Mouse (Mus musculus): ENCODE data around the gene Xpnpep3.
A peak's percentile ranks its signal among the peaks of the same experiment; 100 is the strongest.

Gene Xpnpep3

DNA sequence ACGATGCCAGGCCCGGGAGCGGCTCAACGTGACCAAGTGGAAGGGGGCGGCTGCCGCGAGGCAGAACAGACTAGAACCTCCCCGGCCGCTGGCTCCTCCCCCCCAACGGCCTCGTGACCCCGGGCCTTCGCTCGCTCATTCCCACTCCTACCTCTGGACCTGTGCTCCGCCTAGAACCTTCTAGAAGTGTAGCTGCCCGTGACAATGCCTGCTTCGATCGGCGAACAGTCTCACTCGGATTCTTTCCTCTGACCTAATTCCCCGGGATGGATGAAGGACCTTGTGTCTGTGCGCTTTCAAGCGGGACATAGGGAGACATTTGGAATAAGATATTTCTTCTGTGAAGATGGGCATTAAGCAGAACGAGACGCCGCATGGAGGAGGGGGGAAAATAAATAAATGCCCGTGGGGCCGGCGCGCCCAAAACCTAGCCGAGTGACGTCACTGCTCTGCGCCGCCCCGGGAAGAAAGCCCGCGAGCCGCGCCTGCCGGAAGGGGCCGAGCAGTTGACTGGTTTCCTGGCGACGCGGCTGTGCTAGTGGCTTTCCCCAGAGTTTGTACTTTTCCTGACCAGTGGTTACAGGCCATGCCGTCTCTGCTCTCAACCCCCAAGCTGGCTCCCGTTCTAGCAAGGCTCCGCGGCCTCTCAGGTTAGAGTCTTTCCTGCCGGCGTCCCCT lies at the start of gene Xpnpep3, which contains the start of gene St13:
TSS of gene Xpnpep3 (plus strand) at position 501 of the 678 bp plus-strand sequence.
TSS of gene St13 (minus strand) at position 440 of the 678 bp plus-strand sequence.
- DNase-seq = peak; percentile 98

DNA sequence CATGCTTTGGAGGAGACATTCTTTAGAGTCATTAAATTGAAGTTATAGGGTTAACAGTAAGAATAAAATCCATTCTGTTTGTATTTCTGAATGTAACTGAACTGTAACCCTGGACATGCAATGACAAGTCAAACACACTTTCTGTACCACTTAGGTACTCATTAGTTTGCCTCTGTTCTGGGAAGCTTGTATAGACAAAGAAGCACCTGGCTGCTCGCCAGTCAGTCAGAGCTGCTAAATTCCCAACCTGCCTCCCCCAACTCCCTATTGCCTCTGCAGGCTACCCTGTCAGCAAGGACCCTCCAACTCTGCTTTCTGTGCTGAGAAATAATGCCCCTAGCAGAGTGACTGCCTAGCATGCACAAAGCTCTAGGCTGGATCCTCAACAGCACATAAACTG lies 49.5 kb upstream of the Xpnpep3 start:
- DNase-seq = no peak

DNA sequence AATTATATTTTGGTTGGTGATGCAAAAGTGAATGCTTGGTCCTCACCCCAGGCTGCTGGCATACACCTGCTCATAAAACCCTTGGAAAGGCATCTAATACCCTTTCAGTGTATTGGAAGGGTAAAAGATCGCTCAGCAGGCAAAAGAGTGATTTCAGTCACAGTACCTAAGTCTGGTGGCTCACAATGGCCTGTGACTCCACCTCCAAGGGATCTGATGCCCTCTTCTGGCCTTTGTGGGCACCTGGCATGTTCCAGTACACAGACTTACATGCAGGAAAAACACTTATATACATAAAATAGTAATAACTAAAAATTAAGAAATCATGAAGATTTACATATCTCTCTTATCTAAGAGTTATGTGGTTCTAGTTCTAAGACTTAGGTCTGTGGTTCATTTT lies 47.3 kb upstream of the Xpnpep3 start:
- peak; percentile 9 for DNase-seq

DNA sequence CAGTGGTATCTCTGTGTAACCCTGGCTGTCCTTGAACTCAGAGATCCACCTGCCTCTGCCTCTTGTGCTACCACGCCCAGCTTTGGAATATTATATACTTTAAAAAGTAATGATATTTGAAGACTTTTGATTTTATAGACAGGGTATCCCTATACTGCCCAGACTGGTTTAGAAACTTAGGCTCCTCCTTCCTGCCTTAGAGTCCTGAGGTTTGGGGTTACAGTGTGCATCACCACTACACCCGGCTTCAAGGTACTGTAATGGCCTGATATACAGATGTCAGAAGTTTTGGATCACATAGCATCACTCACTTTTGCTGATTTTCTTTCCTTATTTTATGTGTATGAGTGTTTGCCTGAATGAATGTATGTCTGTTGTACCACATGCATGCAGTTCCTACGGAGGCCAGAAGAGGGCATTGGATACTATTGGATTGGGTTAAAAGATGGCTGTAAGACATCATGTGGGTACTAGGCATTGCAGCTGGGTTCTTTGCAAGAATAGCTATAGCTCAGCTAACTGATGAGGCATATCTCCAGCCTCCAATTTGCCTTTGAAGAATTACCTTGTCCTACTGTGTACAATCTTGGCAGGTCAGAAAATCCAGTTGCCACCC lies 44.7 kb upstream of the Xpnpep3 start:
- DNase-seq = peak; percentile 72

DNA sequence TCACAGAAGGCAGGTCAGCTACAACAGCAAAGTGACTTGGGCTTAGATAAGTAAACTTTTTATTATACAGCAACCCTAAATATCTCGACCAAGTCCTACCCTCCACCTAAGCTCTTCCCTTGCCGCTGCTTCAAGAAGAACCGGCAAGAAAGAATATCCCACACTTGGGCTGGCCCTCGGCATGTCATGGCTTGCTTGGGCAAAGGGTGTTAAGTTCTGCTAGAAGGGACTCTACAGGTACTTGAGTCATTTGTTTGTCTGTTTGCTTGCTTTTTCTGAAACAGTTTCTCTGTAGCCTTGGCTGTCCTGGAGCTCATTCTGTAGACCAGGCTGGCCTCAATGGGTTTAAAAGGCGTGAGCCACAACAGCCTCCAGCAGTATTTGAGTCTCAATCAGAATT lies 43.0 kb upstream of the Xpnpep3 start:
- no peak for DNase-seq

DNA sequence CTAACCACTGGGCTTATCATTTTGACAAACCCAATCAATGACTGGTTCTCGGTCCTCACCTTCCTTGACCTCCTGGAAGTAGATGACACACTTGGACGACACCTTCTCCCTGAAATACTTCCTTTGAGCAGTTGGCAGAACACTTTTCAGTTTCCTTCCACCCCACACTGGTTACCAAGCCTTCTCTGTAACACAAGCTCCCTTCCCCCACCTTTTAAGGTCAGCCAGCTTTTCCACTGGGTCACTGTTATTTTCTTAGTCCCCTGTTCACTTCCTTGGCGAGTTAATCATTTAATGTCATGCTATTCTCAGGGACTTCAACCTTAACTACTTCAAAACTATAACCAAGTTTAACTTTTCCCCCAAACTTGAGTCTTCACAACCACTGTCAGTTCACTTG lies 41.0 kb upstream of the Xpnpep3 start:
- DNase-seq = no peak

DNA sequence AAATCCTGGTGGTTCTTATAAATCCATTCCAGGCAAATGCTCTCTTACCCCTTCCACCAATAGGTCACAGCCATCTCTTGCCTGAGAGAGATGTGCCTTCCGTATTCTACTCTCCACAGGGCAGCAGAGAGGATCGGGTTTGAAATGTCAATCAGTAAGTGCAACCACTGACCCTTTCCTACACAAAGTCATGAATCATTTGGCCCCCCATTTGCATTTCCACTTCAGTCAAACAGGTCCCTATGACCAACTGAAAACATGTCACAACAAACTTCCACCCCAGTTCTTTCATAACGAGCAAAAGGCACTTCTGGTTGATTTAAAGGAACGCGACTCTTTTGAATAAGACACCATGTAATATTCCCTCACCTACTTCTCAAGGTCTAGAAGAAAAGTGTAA lies 40.5 kb upstream of the Xpnpep3 start:
- no peak for DNase-seq

DNA sequence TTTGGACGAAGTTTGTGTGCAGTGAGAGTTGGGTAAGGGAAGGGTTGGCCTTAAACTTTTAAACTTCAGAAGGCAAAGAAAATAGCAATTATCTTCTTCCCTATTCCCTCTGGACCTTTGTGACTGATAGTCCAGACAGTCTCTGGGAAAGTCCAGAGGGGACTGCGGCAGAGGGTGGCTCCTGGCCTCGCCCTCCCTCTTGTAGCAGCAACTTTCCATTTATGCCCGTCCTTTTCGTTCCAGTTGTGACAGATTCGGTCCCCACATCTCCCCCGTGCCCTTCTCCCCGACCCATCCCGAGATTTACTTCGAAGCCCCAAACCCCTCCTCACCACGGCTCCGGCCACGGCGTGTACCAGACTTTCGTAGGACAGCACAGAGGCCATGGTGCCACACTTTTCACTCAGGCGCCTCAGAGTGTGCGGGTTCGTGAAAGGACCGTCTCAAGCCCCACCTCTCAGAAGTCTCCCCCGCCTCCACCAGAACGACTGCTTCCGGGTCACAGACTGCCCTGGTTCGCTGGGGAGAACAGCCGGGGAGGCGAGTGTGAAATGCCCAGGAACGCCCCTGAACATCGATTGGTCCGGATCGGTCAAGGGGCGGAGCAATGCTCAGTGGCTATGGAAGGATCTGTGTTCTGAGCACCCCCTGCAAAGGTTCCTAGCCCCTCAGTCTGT lies 39.5 kb upstream of the Xpnpep3 start, which contains the start of gene Slc25a17:
TSS of gene Slc25a17 (minus strand) at position 468 of the 677 bp plus-strand sequence.
- peak; percentile 98 for DNase-seq

DNA sequence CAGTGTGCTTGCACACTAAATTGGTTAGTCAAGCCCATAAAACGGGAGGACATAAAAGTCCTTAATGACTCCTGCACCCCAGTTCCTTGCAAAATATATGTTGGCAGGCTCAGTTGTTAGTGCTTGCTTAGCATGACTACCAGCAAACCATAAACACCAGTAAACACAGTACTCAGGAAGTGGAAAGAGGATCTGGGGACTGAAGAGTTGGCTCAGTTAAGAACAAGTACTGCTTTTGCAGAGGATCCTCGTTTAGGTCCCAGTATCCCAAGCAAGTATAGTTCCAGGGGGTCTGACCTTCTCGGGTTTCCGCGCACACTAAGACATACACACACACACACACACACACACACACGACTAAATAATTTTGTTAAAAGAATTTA lies 38.9 kb upstream of the Xpnpep3 start:
- DNase-seq = no peak

DNA sequence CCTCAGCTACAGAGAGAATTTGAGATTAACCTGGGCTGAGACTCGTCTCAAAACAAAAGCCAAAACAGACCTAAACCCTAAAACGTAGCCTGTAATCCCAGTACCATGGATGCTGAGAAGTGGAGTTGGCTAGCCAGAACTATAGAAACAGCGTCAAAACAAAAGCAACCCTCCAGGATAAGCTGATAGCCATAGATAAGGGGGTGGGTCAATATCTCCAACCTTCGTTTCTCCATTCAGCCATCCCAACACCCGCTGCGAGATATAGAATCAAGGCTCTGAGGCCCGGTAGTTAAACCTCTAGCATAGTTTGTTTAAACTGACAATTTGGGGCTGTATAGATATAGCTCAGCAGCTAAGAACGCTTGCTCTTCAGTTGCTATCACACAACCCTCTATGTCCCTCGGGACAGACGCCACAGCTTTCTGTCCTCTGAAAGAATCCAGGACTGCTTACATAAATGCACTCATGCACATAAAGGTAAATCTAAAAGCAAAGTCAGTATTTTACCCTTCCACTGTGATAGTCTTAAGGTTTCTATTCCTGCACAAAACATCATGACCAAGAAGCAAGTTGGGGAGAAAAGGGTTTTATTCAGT lies 38.4 kb upstream of the Xpnpep3 start:
- DNase-seq = no peak

DNA sequence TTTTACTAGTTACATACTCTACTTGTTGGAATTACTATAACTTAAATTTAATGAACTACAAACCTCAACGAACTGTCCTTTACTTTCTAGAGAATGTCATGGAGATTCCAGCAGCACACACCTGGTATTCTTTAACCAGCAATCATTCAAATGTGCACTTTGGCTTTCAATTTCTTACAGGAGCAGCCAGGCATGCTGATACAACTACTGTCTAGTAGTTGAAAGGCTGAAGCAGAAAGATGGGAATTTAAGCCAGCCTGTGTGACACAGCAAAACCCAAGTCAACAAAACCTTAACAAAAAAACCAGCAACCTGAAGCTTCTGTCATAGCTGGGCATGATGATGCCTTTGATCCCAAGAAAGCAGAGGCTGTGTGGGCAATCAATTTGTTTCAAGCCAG lies 37.4 kb upstream of the Xpnpep3 start:
- DNase-seq = no peak

DNA sequence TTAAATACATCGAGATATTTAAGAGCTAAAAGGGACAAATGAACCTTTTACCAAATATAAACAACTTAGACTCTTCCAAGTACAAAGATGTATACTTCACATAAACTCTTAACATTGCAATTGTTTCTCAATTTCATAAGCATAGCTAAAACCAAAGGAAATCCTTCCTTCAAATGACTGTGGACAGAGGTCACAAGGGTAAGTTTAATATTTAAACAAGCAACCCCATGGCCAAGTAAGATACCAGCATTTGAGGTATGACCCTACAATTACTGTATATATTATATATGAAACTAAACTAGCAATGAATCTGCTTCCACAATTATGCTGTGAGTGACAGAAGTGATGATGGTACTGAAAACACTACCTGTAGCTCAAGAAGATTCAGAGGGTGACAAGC lies 35.7 kb upstream of the Xpnpep3 start:
- DNase-seq = no peak

DNA sequence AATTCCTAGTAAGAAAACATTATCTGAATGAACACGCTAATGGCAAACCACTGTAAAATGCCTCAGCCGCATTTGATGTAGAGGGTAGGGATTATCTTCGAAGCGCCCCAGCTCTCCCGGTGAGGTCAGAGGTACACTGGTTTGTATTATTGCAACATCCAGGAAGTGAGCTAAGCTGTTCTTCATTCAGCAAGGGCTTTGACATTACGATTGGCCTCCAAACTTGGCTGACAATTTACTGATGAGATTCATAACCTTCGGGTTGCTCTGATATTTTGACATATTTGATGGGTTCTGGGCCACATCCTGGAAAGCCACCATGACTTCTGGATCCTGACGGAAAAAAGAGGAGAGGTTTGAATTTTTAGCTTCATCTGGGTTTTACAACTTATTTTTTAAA lies 34.7 kb upstream of the Xpnpep3 start:
- DNase-seq = no peak

DNA sequence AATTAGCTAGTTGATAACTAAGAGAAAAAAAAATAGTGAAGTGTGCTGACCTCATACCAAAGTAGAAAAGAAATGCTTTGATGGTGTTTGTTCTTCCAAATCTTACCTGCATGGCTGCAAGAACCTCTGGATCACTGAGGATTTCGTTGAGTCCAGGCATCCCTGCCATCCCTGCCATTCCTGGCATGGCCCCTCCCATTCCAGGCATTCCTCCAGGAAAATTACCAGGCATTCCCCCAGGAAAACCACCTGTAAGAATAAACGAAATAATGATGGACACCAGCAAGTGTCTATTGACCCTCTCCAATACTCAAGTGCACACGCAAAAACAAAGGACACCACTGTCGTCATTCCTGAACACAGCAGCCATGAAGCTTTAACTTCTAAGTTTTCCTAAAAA lies 33.7 kb upstream of the Xpnpep3 start:
- DNase-seq = no peak

DNA sequence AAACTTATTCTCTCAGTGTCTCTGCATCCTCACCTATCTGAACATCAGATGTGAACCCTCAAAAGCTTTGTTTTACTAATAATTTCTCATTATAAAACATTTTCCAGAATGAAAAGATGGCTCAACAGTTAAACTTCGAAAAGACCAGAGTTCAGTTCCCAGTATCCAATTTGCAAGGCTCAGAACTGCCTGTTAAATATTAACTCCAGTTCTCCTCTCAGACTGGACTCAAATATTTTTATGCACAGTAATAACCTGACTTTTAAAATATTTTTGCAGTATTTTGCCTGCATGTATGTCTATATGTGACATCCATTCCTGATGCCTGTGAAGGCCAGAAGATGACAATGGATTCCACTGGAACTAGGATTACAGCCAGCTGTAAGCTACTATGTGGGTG lies 31.3 kb upstream of the Xpnpep3 start:
- no peak for DNase-seq

DNA sequence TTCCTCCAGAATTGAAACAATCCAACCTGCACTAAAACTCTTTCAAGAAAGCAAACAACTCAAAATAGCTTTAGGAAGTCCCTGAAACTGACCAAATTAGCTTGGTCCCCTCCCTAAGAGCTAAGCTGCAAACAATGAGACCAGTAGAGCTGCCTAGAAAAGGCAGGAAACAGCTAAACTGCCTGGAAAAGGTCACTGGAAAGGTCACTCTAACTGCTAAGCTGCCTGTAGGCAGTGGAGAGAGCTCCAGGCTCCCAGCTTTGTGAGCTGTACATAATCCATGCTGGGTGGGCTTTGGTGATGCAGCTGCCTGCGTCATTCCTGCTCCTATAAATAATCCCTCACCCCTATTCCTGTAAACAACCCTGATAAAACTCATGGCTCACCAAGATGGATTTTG lies 29.6 kb upstream of the Xpnpep3 start:
- DNase-seq = peak; percentile 6

DNA sequence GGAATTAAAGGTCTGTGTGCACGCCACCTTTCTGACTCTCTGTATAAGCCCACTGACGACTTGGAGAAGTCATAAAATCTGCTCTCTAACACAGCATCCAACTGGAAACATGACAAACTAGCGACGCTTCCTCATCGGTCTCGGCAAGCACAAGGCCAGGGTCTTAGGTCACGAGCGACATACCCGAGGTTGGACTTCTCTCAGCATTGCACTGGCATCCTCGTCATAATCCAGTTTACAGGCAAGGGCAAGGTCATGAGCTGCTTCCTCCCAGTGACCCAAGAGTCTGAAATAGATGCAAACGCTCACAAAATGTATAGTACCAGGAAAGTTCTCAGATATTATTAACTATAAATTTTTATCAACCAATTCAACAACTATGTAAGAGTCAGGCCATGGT lies 25.3 kb upstream of the Xpnpep3 start:
- no peak for DNase-seq

DNA sequence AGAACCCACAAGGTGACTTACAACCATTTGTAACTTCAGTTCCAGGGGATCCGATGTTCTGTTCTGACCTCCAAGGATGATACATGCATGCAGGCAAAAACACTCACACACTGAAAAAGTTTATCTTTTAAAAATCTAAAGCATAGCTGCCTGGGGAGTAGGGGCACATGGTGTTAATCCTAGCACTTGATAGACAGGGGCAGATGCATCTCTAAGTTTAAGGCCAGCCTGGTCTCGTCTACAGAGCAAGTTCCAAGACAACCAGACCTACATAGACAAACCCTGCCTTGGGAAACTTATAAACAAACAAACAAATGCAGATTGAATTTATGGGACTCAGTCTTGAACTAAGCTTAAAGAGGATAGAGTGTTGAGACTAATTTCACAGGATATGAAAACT lies 21.1 kb upstream of the Xpnpep3 start:
- DNase-seq = no peak

DNA sequence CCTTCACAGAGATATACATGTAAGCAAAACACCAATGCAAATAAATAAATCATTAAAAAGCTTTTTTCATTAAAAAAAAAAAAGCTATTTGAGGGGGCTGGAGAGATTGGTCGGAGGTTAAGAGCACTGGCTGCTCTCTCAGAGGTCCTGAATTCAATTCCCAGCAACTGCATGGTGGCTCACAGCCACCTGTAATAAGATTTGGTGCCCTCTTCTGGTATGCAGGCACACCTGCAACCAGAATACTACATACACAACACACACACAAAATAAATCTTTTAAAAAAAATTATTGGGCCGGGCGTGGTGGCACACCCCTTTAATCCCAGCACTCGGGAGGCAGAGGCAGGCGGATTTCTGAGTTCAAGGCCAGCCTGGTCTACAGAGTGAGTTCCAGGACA lies 13.6 kb upstream of the Xpnpep3 start:
- no peak for DNase-seq

DNA sequence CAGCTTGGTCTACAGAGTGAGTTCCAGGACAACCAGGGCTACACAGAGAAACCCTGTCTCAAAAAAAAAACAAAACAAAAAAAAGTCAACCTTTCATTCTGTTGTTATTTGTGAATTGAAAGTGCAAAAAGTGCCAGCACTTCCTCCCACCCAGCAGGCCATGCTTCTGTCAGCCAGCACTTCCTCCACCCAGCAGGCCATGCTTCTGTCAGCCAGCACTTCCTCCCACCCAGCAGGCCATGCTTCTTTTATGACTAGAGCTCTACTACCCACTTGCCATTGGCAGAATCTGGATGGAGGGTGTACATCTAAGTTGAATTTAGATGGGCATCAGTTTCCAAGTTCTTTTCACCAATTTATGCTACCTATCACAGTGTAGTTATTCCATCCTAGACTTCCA lies 6.9 kb upstream of the Xpnpep3 start:
- no peak for DNase-seq

DNA sequence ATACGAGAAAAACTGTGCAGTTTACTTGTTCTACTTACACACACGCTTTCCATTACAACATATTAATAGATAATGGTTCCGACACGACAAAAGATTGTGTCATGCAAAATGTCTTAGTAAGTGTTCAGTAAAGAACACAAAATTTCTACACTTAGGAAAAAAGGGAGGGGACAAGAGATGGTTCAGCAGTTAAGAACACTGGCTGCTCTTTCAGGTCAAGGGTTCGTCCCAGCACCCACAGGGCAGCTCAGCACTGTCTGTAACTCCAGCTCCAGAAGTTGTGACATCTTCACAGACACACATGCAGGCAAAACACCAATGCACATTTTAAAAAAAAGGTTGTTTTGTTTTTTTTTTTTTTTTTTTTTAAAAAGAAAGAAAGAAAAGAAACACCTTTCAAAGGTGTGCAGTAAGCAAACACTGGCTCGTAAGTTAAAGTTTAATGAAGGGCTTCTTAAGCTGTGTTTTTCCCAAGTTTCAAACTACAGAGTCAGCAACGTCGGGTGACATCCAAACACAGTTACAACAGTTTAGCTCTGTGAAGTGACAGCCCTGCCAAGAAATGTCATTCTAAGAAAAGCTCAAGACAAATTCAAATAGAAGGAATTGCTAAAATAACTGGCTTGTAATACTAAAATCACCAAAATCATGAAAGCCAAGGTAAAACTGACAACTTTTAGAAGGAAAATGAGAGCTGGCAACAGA lies 5.6 kb upstream of the Xpnpep3 start:
- DNase-seq = no peak

DNA sequence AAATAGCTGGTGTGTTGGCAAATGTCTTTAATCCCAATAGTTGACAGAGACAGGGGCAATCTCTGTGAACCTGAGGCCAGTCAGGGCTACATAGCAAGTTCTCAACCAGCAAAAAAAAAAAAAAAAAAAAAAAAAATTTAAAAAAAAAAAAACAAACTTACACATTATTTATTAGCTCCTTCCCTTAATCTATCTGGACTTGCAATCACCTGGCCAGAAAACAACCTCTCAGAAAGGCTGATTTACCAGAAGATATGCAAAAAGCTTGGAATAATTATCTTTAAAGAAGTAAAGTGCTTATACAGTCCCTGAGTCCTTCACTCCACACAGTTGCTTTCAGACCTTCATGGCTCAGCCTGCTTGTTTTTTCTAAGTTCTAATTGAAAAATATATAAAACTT lies 1.7 kb upstream of the Xpnpep3 start:
- no peak for DNase-seq

DNA sequence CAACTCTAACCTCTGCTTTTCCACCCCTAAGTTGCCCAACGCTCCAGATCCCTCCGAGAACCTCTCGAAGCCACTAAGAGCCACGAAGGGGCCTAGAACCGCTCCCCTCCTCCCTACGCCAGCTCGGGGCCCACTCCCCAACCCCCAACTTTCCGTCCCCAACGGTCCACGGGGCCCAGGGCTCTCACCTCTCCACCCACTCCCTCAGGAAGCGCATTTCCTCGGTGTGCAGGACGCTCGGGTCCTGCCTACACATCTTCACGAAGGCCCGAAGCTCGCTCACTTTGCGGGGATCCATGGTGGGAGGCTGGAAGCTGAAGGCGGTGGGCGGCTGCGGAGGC lies 671 bp upstream of the Xpnpep3 start:
- DNase-seq = no peak

Measured in retina, postnatal 1 day (tissue).